Mouse (Mus musculus): Measurements from ENCODE around the gene Dnhd1.

DNA sequence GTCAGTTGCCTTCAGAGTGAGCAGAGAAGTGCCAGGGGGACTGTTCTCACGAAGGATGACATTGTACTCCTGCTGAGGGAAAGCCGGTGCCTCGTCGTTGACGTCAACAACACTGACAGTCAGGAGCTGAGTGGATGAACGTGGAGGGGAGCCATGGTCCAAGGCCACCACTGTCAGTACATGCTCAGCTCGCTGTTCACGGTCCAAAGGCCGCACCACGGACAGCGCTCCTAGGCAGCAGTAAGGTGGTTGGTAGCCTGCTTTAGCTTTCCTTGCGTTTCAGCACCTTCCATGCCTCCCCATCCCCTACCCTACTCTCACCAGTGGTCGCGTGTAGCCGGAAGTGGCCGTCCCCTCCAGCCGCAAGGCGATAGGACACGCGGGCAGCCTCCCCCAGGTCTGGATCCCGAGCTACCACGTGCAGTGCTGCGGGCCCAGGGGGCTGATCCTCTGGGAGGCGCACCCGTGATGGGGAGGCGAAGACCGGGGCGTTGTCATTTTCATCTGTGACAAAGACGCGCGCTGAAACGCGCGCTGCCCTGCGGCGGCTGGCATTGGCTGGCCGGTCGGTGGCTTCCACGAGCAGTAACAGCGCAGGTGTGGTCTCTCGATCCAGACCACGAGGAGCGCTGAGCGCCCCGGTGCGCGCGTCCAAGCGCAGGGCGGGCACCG lies 111.3 kb downstream of the Dnhd1 start:
- TF ChIP-seq CTCF (IDR thresholded peaks at IDR 0.05; ENCODE audit: borderline replicate concordance, insufficient read depth, low read depth, low read length) (no peak), POLR2A (IDR thresholded peaks at IDR 0.05; ENCODE audit: borderline replicate concordance, insufficient read depth, low read length) (no peak)
